Mouse (Mus musculus): ENCODE measurements around the gene Gpr119. TPM values are rescaled to one million over a fixed set of nuclear protein-coding genes. Genes with fewer than 3 reads are reported as not detected.

Gene Gpr119
- 0.52 and 0.88 TPM in 2 replicates for polyA plus RNA-seq (2012; rRNA removed)

DNA sequence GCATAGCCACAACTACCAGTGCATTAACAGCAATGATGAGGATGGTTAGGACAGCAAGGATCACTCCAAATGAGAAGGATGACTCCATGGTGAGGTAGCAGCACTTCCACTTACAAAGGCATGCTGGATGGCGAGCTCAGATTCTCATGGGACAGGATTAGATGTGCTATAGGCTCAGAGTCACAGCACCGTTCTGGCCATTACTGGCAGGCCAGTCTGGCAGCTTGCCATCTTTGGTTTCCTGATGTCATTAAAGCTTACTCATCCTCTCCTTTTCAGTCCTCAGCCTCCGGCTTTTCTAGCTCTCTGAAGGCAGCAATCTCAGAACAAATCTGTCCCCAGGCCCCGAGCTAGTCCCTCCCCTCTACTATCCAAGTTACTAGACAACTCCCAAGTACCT is at the start of gene Gpr119:
TSS of gene Gpr119 (minus strand) at position 308 of the 400 bp plus-strand sequence.

GRCm38 (mm10) chrX:48694864-48695371 is 20.6 kb upstream of the Gpr119 start, which contains the start of gene Rbmx2:
Gene Rbmx2 (plus strand): TSS chrX:48695004.

GRCm38 (mm10) chrX:48623379-48624053 is 50.8 kb downstream of the Gpr119 start, which contains the start of gene Slc25a14:
Gene Slc25a14 (plus strand): TSS chrX:48623413.

Other genes with a start within 250 kb of the Gpr119 start
- 28.8 and 31.5 TPM in 2 replicates for gene Elf4, start 211.3 kb downstream of the Gpr119 start, polyA plus RNA-seq (2012; rRNA removed)
- gene Aifm1, start 160.9 kb downstream of the Gpr119 start, polyA plus RNA-seq (2012; rRNA removed) = 8.5 and 9.2 TPM in 2 replicates
- 0.83 and 1.4 TPM in 2 replicates for gene Rab33a, start 155.2 kb downstream of the Gpr119 start, polyA plus RNA-seq (2012; rRNA removed)
- 0.55 and 0.76 TPM in 2 replicates for gene Zfp280c, start 80.0 kb downstream of the Gpr119 start, polyA plus RNA-seq (2012; rRNA removed)
- gene Slc25a14, start 51.1 kb downstream of the Gpr119 start, polyA plus RNA-seq (2012; rRNA removed) = 2.0 and 2.3 TPM in 2 replicates
- gene Rbmx2, start 20.5 kb upstream of the Gpr119 start, polyA plus RNA-seq (2012; rRNA removed) = 0.48 and 0.72 TPM in 2 replicates
- gene Gm595, start 203.2 kb upstream of the Gpr119 start, polyA plus RNA-seq (2012; rRNA removed) = not detected in 2 replicates